Mouse (Mus musculus) megakaryocyte, embryonic 14.5 days (primary cell): ENCODE results near the gene Mlana. TPM values are rescaled to one million over a fixed set of nuclear protein-coding genes. Genes with fewer than 3 reads are reported as not detected.
A peak's percentile ranks its signal among the peaks of the same experiment; 100 is the strongest.

Experiments
- H3K27me3 ChIP-seq: replicated peaks from 2 replicates; pipeline ENCODE3; 2012; ENCODE audit warnings: inconsistent platforms
- H3K36me3 ChIP-seq: replicated peaks from 2 replicates; pipeline ENCODE3; 2012; ENCODE audit warnings: low read length, inconsistent platforms, mixed read lengths
- H3K4me1 ChIP-seq: 2 replicates; pipeline ENCODE4 v1.6.1; 2012; ENCODE audit warnings: inconsistent platforms
- H3K4me3 ChIP-seq: replicated peaks from 2 replicates; pipeline ENCODE3; 2012; ENCODE audit warnings: moderate library complexity, mild to moderate bottlenecking, inconsistent platforms
- H3K9me3 ChIP-seq: 2 replicates; pipeline ENCODE4 v1.6.1; 2012; ENCODE audit warnings: inconsistent platforms
- FLI1 ChIP-seq: IDR thresholded peaks from 2 replicates; pipeline ENCODE4 v1.6.1; 2012; ENCODE audit warnings: low read length, inconsistent platforms, mixed read lengths
- GATA1 ChIP-seq: IDR thresholded peaks from 3 replicates; pipeline ENCODE4 v1.6.1; 2012; ENCODE audit warnings: mixed read lengths, low read length, inconsistent platforms, borderline replicate concordance
- polyA plus RNA-seq: library from polyadenylated mRNA; stranded (reverse); fragments of >175 nt; gene quantifications from 2 replicates; pipeline ENCODE4 v1.2.3, GENCODE M21; 2012; ENCODE audit warnings: low replicate concordance; ENCODE audit not compliant: insufficient read depth

Mlana gene
- polyA plus RNA-seq, 1 experiment, result not detected

DNA sequence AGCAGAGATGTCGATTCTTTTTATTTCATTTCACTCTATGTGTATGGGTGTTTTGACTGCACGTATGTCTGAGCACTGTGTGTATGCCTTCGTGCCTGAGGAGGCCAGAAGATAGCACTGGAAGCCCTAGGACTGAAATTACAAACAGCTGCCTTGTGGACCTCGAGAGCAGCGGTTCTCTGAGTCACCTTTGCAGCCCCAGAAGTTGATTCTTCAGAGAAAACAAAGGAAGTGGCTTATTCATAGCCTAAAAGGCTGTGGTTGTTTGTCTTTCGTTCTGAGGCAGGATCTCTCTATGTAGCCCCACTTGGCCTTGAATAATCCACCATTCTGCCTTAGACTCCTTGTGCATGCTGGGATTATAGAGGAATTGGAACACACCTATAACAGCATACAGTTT lies 37.9 kb upstream of the Mlana start:
- no peaks in the 10 kb centered on the region for H3K36me3 ChIP-seq
- no peak for TF ChIP-seq GATA1
- no peak for TF ChIP-seq FLI1

DNA sequence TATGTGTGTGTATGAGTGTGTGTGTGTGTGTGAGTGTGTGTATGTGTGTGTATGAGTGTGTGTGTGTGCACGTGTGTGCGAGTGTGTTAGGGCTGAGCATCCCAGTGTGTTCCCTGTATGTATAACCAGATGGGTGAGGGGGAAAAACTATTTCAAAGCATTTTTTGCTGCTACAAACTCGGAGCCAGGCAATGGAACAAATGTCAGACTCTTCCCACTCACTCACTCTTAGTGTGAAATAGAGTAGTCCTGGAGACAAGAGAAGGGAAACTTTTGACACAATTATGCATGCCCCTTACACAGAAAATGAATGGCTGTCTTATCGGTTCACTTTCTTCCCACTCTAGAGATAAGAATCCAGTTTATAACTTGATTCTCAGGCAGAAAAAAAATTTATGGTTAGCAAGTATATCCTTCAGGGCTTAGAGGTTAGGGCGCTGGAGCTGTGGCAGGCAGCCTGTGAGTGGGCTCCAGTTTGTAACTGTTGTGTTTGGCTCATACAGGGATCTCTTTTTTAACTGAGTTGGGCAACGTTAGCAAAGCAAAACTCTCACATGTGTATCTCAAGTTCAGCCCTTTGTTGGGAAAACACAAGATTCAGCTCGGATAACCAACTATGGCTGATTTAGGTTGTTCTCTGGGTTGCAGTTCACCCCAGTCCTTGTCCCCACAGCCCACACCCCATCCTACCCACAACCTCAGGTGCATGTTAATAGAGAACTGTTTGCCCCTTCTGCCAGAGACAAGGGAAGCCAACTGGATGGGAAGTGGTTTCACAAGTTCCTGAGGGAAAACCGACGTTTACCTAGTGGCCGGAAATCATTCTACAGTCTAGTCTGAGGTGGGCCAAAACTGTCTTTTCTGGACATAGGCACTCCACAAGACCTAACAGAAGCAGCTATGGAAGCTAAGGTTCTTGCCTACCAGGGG lies 36.5 kb upstream of the Mlana start:
- Histone ChIP-seq H3K4me3 (no peak overlapping the region), H3K27me3 (peaks cover 18% of the 10 kb centered on the region), H3K9me3 (no peaks in the 10 kb centered on the region), H3K36me3 (no peaks in the 10 kb centered on the region), H3K4me1 (peaks cover 13% of the 10 kb centered on the region)
- TF ChIP-seq FLI1 (no peak), GATA1 (no peak)

More for the DNA sequence above, 37.9 kb upstream of the Mlana start:
- H3K27me3 ChIP-seq, result peaks cover 15% of the 10 kb centered on the region
- H3K9me3 ChIP-seq, result no peaks in the 10 kb centered on the region
- peaks cover 13% of the 10 kb centered on the region for H3K4me1 ChIP-seq
- H3K4me3 ChIP-seq, result no peak overlapping the region

DNA sequence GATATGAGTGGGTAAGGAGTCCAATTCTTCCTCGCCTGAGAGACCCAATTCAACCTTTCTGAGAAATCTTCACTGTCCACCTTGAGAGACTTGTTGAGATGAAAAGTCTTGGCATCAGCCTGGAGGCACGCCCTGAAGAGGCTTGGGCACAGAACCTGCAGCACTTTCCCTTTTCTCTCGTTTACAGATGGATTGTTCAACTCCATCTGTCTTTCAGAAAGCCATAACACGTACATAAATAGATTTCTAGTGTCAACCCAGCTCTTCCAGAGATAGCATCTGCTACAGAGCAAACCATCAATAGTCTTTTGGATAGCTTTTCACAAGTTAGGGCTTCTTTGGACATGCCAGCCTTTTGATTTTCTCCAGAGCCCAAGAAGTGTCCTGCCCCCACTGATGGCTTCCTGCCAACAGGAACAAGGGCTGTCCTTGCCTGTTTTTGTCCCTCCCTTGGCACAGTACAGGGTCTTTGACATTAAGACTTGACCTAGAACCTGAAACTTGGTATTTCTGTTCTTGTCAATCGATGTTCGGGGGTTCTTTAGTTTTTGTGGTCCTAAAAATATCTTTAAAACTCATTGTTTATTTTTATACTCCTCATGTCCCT lies 35.5 kb upstream of the Mlana start:
- H3K27me3 ChIP-seq, result peaks cover 12% of the 10 kb centered on the region
- TF ChIP-seq FLI1, result no peak
- TF ChIP-seq GATA1, result no peak
- H3K4me1 ChIP-seq, result peaks cover 17% of the 10 kb centered on the region
- H3K36me3 ChIP-seq, result no peaks in the 10 kb centered on the region
- H3K9me3 ChIP-seq, result no peaks in the 10 kb centered on the region
- no peak overlapping the region for H3K4me3 ChIP-seq

DNA sequence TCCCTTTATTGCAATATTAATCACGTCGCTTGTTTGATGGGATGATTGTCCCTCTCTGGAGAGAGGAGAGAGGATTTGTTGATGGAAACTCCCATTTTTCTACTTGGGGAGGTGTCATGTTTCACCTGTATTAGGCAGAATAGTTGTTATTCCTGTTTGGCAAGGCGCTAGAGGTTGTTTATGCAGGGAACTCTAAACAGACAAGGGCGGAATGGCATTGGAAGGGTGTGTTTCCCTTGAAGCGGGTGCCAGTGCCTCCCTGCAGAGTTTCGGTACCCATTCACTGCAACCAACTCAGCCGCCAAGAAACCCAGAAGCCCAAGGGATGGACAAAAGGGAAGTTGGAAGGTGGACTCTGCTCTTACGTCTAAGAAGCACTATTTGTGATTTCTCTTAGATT lies 33.8 kb upstream of the Mlana start:
- peaks cover 16% of the 10 kb centered on the region for H3K27me3 ChIP-seq
- H3K4me3 ChIP-seq, result no peak overlapping the region
- H3K36me3 ChIP-seq, result no peaks in the 10 kb centered on the region
- no peaks in the 10 kb centered on the region for H3K9me3 ChIP-seq
- peaks cover 30% of the 10 kb centered on the region for H3K4me1 ChIP-seq
- TF ChIP-seq GATA1, result no peak
- no peak for TF ChIP-seq FLI1

DNA sequence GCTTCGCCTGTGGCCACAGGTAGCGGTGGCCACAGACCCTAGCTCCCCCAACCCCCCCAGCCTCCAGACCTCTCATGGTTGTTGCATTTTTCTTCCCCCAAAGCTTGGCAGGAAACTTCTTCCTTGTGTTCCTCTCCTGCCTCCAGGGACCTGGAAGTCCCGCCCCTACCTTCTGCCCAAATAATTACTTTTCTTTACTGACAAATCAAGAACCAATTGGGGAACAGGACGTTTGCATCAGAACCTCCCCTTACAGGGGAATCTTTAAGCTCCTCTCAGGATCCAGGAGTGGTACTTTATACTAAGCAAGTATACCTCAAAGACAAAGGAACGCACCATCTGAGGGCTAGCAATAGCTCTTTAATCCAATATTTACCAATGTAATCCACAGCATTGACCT lies 32.7 kb upstream of the Mlana start:
- TF ChIP-seq FLI1 (no peak), GATA1 (no peak)
- H3K4me1 ChIP-seq, result peaks cover 25% of the 10 kb centered on the region

DNA sequence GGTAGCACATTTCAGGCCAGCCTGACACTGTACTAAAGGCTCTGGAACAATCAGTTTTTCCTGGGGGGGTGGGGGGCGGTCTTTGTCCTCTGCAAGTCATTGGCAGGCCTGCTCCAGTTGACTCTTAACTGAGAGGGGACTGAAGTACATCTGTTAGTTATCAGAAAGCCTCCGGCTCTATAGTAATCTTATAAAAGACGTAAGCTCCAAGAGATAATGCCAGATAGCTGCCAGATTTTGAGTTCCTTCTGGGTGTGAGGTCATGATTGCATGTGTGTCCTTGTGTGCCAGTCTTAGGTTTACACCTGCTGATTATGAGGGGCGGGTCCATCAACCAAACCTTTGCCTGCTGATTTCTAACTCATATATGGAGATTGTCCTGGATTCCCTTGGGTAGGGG lies 31.5 kb upstream of the Mlana start:
- TF ChIP-seq GATA1, result no peak
- no peak for TF ChIP-seq FLI1
- H3K27me3 ChIP-seq, result peaks cover 16% of the 10 kb centered on the region
- no peak overlapping the region for H3K4me3 ChIP-seq
- H3K9me3 ChIP-seq, result no peaks in the 10 kb centered on the region
- peaks cover 22% of the 10 kb centered on the region for H3K4me1 ChIP-seq
- H3K36me3 ChIP-seq, result no peaks in the 10 kb centered on the region

More for the DNA sequence above, 32.7 kb upstream of the Mlana start:
- no peaks in the 10 kb centered on the region for H3K9me3 ChIP-seq
- no peaks in the 10 kb centered on the region for H3K36me3 ChIP-seq
- H3K27me3 ChIP-seq, result peaks cover 16% of the 10 kb centered on the region
- H3K4me3 ChIP-seq, result no peak overlapping the region

DNA sequence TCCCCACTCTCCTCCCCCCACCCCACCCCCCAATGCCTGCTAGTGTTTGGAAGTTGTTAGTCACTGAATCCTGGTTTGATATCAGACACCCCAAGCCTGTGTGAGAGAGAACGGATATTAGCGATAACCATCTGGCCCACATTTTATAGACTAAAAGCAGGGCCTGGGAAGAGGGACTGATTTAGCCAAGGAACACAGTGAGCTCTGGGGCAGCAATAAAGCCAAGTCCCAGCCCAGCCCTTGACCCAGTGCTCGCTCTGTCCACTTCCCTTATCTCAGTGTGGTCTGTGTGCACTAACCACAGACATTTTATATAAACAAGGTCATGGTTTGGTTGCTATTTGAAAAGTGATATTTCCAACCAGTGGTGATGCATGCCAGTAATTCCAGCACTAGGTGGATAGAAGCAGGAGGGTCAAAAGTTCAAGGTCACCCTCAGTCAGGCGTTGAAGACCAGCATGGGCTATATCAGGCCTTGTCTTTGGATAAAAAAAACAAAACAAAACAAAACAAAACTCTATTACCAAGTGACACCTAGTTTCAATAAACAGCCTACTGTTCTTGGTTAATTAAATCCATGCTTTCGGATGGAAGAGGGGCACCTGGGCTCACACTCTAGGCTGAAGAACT lies 30.5 kb upstream of the Mlana start:
- Histone ChIP-seq H3K36me3 (no peaks in the 10 kb centered on the region), H3K4me1 (peaks cover 17% of the 10 kb centered on the region), H3K9me3 (no peaks in the 10 kb centered on the region), H3K27me3 (peaks cover 16% of the 10 kb centered on the region), H3K4me3 (no peak overlapping the region)
- TF ChIP-seq GATA1 (no peak), FLI1 (no peak)

DNA sequence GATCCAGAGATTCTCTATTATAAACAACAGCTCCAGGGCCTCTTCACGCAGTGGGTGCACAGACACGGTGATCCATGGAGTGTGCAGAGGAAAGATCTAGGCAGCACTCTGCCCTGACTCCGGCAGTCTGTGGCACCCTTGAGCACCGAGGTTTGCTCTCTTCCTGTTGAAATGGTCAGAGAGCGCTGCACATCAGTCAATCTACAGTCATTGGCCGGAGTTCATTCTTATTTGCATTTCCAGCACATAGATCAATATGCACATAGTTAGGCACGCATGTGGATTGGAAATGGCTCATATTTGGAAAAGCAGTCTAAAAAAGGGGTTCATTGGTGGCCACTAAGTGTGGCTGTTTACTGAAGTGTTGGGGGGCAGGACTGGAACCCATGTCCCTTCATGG lies 29.5 kb upstream of the Mlana start:
- H3K4me3 ChIP-seq, result peak overlapping the region; percentile 53
- TF ChIP-seq FLI1 (no peak), GATA1 (no peak)
- peaks cover 17% of the 10 kb centered on the region for H3K4me1 ChIP-seq
- H3K27me3 ChIP-seq, result peaks cover 14% of the 10 kb centered on the region
- no peaks in the 10 kb centered on the region for H3K9me3 ChIP-seq
- H3K36me3 ChIP-seq, result no peaks in the 10 kb centered on the region

DNA sequence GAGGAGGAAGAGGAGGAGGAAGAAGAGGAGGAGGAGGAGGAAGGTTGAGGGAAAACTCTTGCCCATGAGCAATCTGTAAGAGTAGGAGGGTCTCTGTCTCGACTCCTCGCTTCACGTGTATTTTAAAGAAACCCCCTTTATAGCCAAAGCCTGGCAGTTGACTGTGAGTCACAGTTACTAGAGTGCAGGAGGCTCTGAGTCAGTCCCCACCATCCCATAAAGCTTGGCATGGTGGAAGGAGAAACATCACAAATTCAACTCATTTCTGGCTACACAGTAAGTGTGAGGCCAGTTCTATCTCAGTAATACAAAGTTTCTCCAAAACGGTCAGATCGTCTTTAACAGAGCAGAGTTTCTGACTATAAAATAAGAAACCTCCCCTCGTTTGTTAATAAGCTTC lies 27.4 kb upstream of the Mlana start:
- Histone ChIP-seq H3K27me3 (peaks cover 7% of the 10 kb centered on the region), H3K36me3 (no peaks in the 10 kb centered on the region), H3K9me3 (no peaks in the 10 kb centered on the region), H3K4me1 (peaks cover 17% of the 10 kb centered on the region), H3K4me3 (no peak overlapping the region)
- TF ChIP-seq GATA1, result no peak
- no peak for TF ChIP-seq FLI1

DNA sequence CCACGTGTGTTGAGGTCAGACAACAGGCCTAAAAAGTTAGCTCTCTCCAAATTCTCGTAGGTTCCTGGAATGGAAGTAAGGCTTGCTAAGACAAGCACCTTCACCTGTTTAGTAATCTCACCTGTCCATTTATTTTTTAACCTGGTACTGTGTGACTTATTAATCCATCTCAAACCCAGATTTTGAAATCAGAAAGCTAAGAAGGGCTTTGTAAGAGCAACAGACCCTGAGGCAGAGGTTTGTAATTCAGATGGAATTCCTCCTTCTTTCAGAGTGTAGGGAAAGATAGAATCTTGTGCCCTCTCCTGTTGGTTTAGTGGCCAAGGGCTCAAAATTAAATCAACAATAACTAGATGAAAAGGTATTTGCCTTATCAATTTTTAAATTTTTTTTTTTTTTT lies 26.5 kb upstream of the Mlana start:
- Histone ChIP-seq H3K4me3 (no peak overlapping the region), H3K4me1 (peaks cover 20% of the 10 kb centered on the region), H3K36me3 (no peaks in the 10 kb centered on the region), H3K27me3 (peaks cover 4% of the 10 kb centered on the region), H3K9me3 (no peaks in the 10 kb centered on the region)
- TF ChIP-seq GATA1, result no peak
- no peak for TF ChIP-seq FLI1
